Mouse (Mus musculus) intestine, embryonic 16.5 days (tissue): ENCODE measurements around the gene Cdk7. TPM values are rescaled to one million over a fixed set of nuclear protein-coding genes. Genes with fewer than 3 reads are reported as not detected.

Experiments used
- ATAC-seq: fragments of 200-750 bp; cut with Nextera tagmentation; 2 replicates; pipeline ENCODE4 v1.8.0; 2017; ENCODE audit warnings: moderate TSS enrichment, moderate library complexity
- H3K27ac ChIP-seq: fragments of 300-500 bp; sonication (generic); 2 replicates; pipeline ENCODE4 v1.5.1; 2014; ENCODE audit warnings: mild to moderate bottlenecking, low read length
- H3K27me3 ChIP-seq: fragments of 300-500 bp; sonication (generic); replicated peaks from 2 replicates; pipeline ENCODE4 v1.6.1; 2014; ENCODE audit warnings: low read length, control low read depth, mixed read lengths; ENCODE audit not compliant: control insufficient read depth, insufficient read depth
- H3K36me3 ChIP-seq: fragments of 300-500 bp; sonication (generic); 2 replicates; pipeline ENCODE4 v1.6.1; 2014; ENCODE audit warnings: low read length, control low read depth; ENCODE audit not compliant: control insufficient read depth, insufficient read depth
- H3K4me1 ChIP-seq: fragments of 300-500 bp; sonication (generic); 2 replicates; pipeline ENCODE4 v1.6.1; 2014; ENCODE audit warnings: low read length, control low read depth, mixed read lengths; ENCODE audit not compliant: control insufficient read depth, insufficient read depth
- H3K4me2 ChIP-seq: fragments of 300-500 bp; sonication (generic); 2 replicates; pipeline ENCODE4 v1.6.1; 2014; ENCODE audit warnings: low read depth, low read length, control low read depth
- H3K4me3 ChIP-seq: fragments of 300-500 bp; sonication (generic); 2 replicates; pipeline ENCODE4 v1.5.1; 2014; ENCODE audit warnings: mild to moderate bottlenecking, low read length
- H3K9ac ChIP-seq: fragments of 300-500 bp; sonication (generic); 2 replicates; pipeline ENCODE4 v1.6.1; 2014; ENCODE audit warnings: low read depth, low read length
- H3K9me3 ChIP-seq: fragments of 300-500 bp; sonication (generic); 2 replicates; pipeline ENCODE4 v1.6.1; 2016; ENCODE audit warnings: low read length, control low read depth; ENCODE audit not compliant: control insufficient read depth
- WGBS: fragments of 180-500 bp; shearing (Covaris S2); extraction: QIAGEN DNeasy Blood & Tissue Kit; methylation state at CpG from one replicate; pipeline ENCODE4 v1.1.7; 2014; 5-methylcytosine and 5-hydroxymethylcytosine counted together
- polyA plus RNA-seq: library from polyadenylated mRNA; unstranded; fragments of >200 nt; fragmentation: Nextera tagmentation; extraction: Ambion mirVana; gene quantifications from 2 replicates; pipeline ENCODE4 v1.2.1, GENCODE M21; 2015

Cdk7 gene
- polyA plus RNA-seq, 1 experiment from 2014 or later = 78.7 TPM

- H3K4me3 ChIP-seq = no peak overlapping the region
- ATAC-seq = peak; percentile 52; the same call in 1 of the 2 replicates
Observed at GRCm38 (mm10) chr13:100659864-100660456, 70.8 kb downstream of the Cdk7 start.

GRCm38 (mm10) chr13:100658091-100658490, 72.6 kb downstream of the Cdk7 start:
- Histone ChIP-seq H3K4me2 (no peak overlapping the region), H3K9me3 (no peaks in the 10 kb centered on the region), H3K4me1 (no peaks in the 10 kb centered on the region), H3K36me3 (no peaks in the 10 kb centered on the region), H3K9ac (no peak overlapping the region), H3K4me3 (no peak overlapping the region), H3K27me3 (no peaks in the 10 kb centered on the region), H3K27ac (no peak overlapping the region)
- no peak for ATAC-seq
- WGBS = 88% methylated on average over 5 of the region's 5 CpGs

More at GRCm38 (mm10) chr13:100659864-100660456, 70.8 kb downstream of the Cdk7 start:
- no peaks in the 10 kb centered on the region for H3K9me3 ChIP-seq
- no peaks in the 10 kb centered on the region for H3K27me3 ChIP-seq
- H3K4me2 ChIP-seq = no peak overlapping the region
- WGBS = 45% methylated on average over 4 of the region's 4 CpGs
- H3K27ac ChIP-seq = no peak overlapping the region
- H3K36me3 ChIP-seq = no peaks in the 10 kb centered on the region
- no peak overlapping the region for H3K9ac ChIP-seq
- no peaks in the 10 kb centered on the region for H3K4me1 ChIP-seq

Other genes with a start within 250 kb of the Cdk7 start
- gene Gtf2h2, start 238.4 kb downstream of the Cdk7 start, polyA plus RNA-seq = 70.9 and 84.0 TPM in 2 replicates
- gene Ocln, start 178.2 kb downstream of the Cdk7 start, polyA plus RNA-seq = 96.4 and 96.9 TPM in 2 replicates
- gene Marveld2, start 114.0 kb downstream of the Cdk7 start, polyA plus RNA-seq = 29.5 and 31.6 TPM in 2 replicates
- 222 and 244 TPM in 2 replicates for gene Ak6, start 80.0 kb downstream of the Cdk7 start, polyA plus RNA-seq
- 14.5 and 15.8 TPM in 2 replicates for gene Rad17, start 79.9 kb downstream of the Cdk7 start, polyA plus RNA-seq
- gene Taf9, start 79.4 kb downstream of the Cdk7 start, polyA plus RNA-seq = 7.0 and 7.4 TPM in 2 replicates
- 7.2 and 8.7 TPM in 2 replicates for gene Ccdc125, start 61.2 kb downstream of the Cdk7 start, polyA plus RNA-seq
- 296 and 320 TPM in 2 replicates for gene Mrps36, start 13.7 kb upstream of the Cdk7 start, polyA plus RNA-seq
- 22.6 and 29.0 TPM in 2 replicates for gene Cenph, start 45.0 kb upstream of the Cdk7 start, polyA plus RNA-seq
- gene Ccnb1, start 55.6 kb upstream of the Cdk7 start, polyA plus RNA-seq = 169 and 199 TPM in 2 replicates
- gene Slc30a5, start 102.5 kb upstream of the Cdk7 start, polyA plus RNA-seq = 59.1 and 70.4 TPM in 2 replicates